Comparison of ENCODE assay signal across 7 mouse cellular contexts in genomic region chr16:77328628-77329159, GRCm38 (mm10).
DNase-seq lines count a peak whose midpoint lies in the region; ATAC-seq lines count a peak whose summit lies in the region.

No protein-coding gene starts in this region.

- H3K9me3 ChIP-seq in lung, embryonic 16.5 days (ENCODE audit: control insufficient read depth, low read length) = no peaks in the 10 kb centered on the region
- H3K9me3 ChIP-seq in forebrain, embryonic 16.5 days (ENCODE audit: control insufficient read depth, low read length) = no peaks in the 10 kb centered on the region
- no peaks in the 10 kb centered on the region; the same call in 1 of the 2 replicates for H3K9me3 ChIP-seq in liver, embryonic 11.5 days (ENCODE audit: control insufficient read depth, low read length)
- H3K9me3 ChIP-seq in stomach, embryonic 14.5 days (ENCODE audit: control insufficient read depth, low read depth, low read length) = no peaks in the 10 kb centered on the region

- DNase-seq in lung, postnatal 14 days = no peak
- DNase-seq in liver, embryonic 11.5 days (ENCODE audit: low spot score) = no peak
- DNase-seq in MN1 (ENCODE audit: low spot score) = no peak
- no peak for DNase-seq in T-cell, adult 2 months (ENCODE audit: low spot score)

- ATAC-seq in lung, embryonic 16.5 days (ENCODE audit: low read depth) = no peak
- peak; percentile 7; the same call in 1 of the 2 replicates for ATAC-seq in forebrain, embryonic 16.5 days
- ATAC-seq in liver, embryonic 11.5 days (replicated peaks; ENCODE audit: low FRiP score) = 0 out of 2 replicates have a peak, but pooled peaks have one; percentile 52
- ATAC-seq in stomach, embryonic 14.5 days (ENCODE audit: insufficient number of reproducible peaks, insufficient read depth, low FRiP score, low read depth) = no peak

- peak overlapping the region; percentile 48 for H3K4me3 ChIP-seq in lung, embryonic 16.5 days (ENCODE audit: low read length)
- H3K4me3 ChIP-seq in forebrain, embryonic 16.5 days (replicated peaks; ENCODE audit: low read length) = peak overlapping the region; percentile 42
- peak overlapping the region; percentile 49 for H3K4me3 ChIP-seq in liver, embryonic 11.5 days (ENCODE audit: low read depth, low read length)
- H3K4me3 ChIP-seq in stomach, embryonic 14.5 days (ENCODE audit: low read depth, low read length) = peak overlapping the region; percentile 60

- H3K27me3 ChIP-seq in lung, embryonic 16.5 days (ENCODE audit: control insufficient read depth, insufficient read depth, low read depth, low read length) = no peaks in the 10 kb centered on the region
- no peaks in the 10 kb centered on the region for H3K27me3 ChIP-seq in forebrain, embryonic 16.5 days (replicated peaks; ENCODE audit: control insufficient read depth, insufficient read depth, low read length)
- no peaks in the 10 kb centered on the region for H3K27me3 ChIP-seq in liver, embryonic 11.5 days (replicated peaks; ENCODE audit: control insufficient read depth, insufficient read depth, low read length)
- H3K27me3 ChIP-seq in stomach, embryonic 14.5 days (ENCODE audit: control insufficient read depth, insufficient read depth, low read length) = no peaks in the 10 kb centered on the region

- H3K27ac ChIP-seq in lung, embryonic 16.5 days (ENCODE audit: low read length) = peak overlapping the region; percentile 88
- H3K27ac ChIP-seq in forebrain, embryonic 16.5 days (ENCODE audit: low read length) = peak overlapping the region; percentile 80
- H3K27ac ChIP-seq in liver, embryonic 11.5 days (ENCODE audit: low read depth, low read length) = peak overlapping the region; percentile 88
- peak overlapping the region; percentile 99 for H3K27ac ChIP-seq in stomach, embryonic 14.5 days (ENCODE audit: low read length)

- peak overlapping the region; percentile 54 for H3K4me2 ChIP-seq in lung, embryonic 16.5 days (ENCODE audit: low read depth, low read length)
- H3K4me2 ChIP-seq in forebrain, embryonic 16.5 days (ENCODE audit: low read length) = peak overlapping the region; percentile 52
- H3K4me2 ChIP-seq in liver, embryonic 11.5 days = peak overlapping the region; percentile 61
- H3K4me2 ChIP-seq in stomach, embryonic 14.5 days (replicated peaks; ENCODE audit: low read depth, low read length) = peak overlapping the region; percentile 69

- no peaks in the 10 kb centered on the region for H3K36me3 ChIP-seq in lung, embryonic 16.5 days (ENCODE audit: control insufficient read depth, insufficient read depth, low read length)
- no peaks in the 10 kb centered on the region for H3K36me3 ChIP-seq in forebrain, embryonic 16.5 days (ENCODE audit: control insufficient read depth, insufficient read depth)
- no peaks in the 10 kb centered on the region for H3K36me3 ChIP-seq in liver, embryonic 11.5 days (ENCODE audit: control insufficient read depth, insufficient read depth, low read length)
- no peaks in the 10 kb centered on the region; the same call in 1 of the 2 replicates for H3K36me3 ChIP-seq in stomach, embryonic 14.5 days (ENCODE audit: control insufficient read depth, insufficient read depth, low read length)

- WGBS in lung, embryonic 16.5 days = 22% methylated on average over 6 of the region's 6 CpGs
- whole genome bisulfite sequencing in forebrain, embryonic 16.5 days = 22% methylated on average over 6 of the region's 6 CpGs
- 46% methylated on average over 6 of the region's 6 CpGs for whole genome bisulfite sequencing in liver, embryonic 11.5 days
- 19% methylated on average over 6 of the region's 6 CpGs for WGBS in stomach, embryonic 14.5 days

- peak overlapping the region; percentile 63 for H3K9ac ChIP-seq in lung, embryonic 16.5 days (ENCODE audit: low read length)
- 0 out of 2 replicates have a peak overlapping the region, but pooled peaks have one; percentile 52 for H3K9ac ChIP-seq in forebrain, embryonic 16.5 days (replicated peaks; ENCODE audit: low read depth, low read length)
- H3K9ac ChIP-seq in liver, embryonic 11.5 days (ENCODE audit: low read depth, low read length) = peak overlapping the region; percentile 64
- peak overlapping the region; percentile 68 for H3K9ac ChIP-seq in stomach, embryonic 14.5 days (replicated peaks; ENCODE audit: low read depth, low read length)

- H3K4me1 ChIP-seq in lung, embryonic 16.5 days (replicated peaks; ENCODE audit: control insufficient read depth, insufficient read depth, low read length) = peaks cover 3% of the 10 kb centered on the region; the same call in 1 of the 2 replicates
- H3K4me1 ChIP-seq in forebrain, embryonic 16.5 days (replicated peaks; ENCODE audit: control insufficient read depth, insufficient read depth, low read length) = peaks cover 23% of the 10 kb centered on the region
- H3K4me1 ChIP-seq in liver, embryonic 11.5 days (replicated peaks; ENCODE audit: control insufficient read depth, insufficient read depth, low read length) = no peaks in the 10 kb centered on the region
- H3K4me1 ChIP-seq in stomach, embryonic 14.5 days (ENCODE audit: control insufficient read depth, insufficient read depth, low read length) = peaks cover 6% of the 10 kb centered on the region; the same call in 1 of the 2 replicates

Comparison
In these comparisons a context has a peak if more than half of its experiments do, and no peak if none do; other contexts are left out.
1. ATAC-seq: peak in forebrain, embryonic 16.5 days (single experiment) and liver, embryonic 11.5 days (single experiment); none in lung, embryonic 16.5 days (single experiment) and stomach, embryonic 14.5 days (single experiment).
2. Peak in every context shown above with its lines, with median percentiles within 50 percentile points of each other: H3K27ac ChIP-seq, H3K4me2 ChIP-seq, H3K4me3 ChIP-seq and H3K9ac ChIP-seq.